Mouse (Mus musculus) MEL (cell line): ENCODE results near the gene Serpinh1. TPM values are rescaled to one million over a fixed set of nuclear protein-coding genes. Genes with fewer than 3 reads are reported as not detected.

Experiments used
- DNase-seq: peaks from one replicate; pipeline ENCODE4 v3.0.0; 2011; ENCODE audit warnings: low read depth, low spot score
- H3K27ac ChIP-seq: 2 replicates; pipeline ENCODE4 v1.5.1; 2012; ENCODE audit warnings: low read depth, mild to moderate bottlenecking, control low read depth, low read length, moderate library complexity; ENCODE audit not compliant: control insufficient read depth
- H3K27me3 ChIP-seq, 2 experiments: fragments of 150-350 bp in 1 of 2; sonication (generic) in 1 of 2; 2 replicates each; pipeline ENCODE4 v1.6.1; 2012; ENCODE audit warnings: low read length in 2 of 2, mild to moderate bottlenecking in 2 of 2, improper control_type of control experiment in 1 of 2, moderate library complexity in 1 of 2; ENCODE audit not compliant: insufficient read depth in 2 of 2, control insufficient read depth in 1 of 2
- H3K36me3 ChIP-seq, 2 experiments: 2 replicates each; pipeline ENCODE4 v1.6.1; 2012 to 2014; ENCODE audit warnings: low read length in 2 of 2, improper control_type of control experiment in 1 of 2, inconsistent platforms in 1 of 2, mild to moderate bottlenecking in 1 of 2; ENCODE audit not compliant: insufficient read depth in 2 of 2, control insufficient read depth in 1 of 2
- H3K4me1 ChIP-seq, 2 experiments: fragments of 150-350 bp in 1 of 2; sonication (generic) in 1 of 2; 2 replicates each; pipeline ENCODE4 v1.6.1; 2012; ENCODE audit warnings: low read length in 2 of 2, improper control_type of control experiment in 1 of 2, mild to moderate bottlenecking in 1 of 2; ENCODE audit not compliant: insufficient read depth in 2 of 2, control insufficient read depth in 1 of 2
- H3K4me3 ChIP-seq, 2 experiments: fragments of 150-350 bp in 1 of 2; sonication (generic) in 1 of 2; 2 replicates each; pipeline ENCODE4 v1.5.1; 2012; ENCODE audit warnings: low read depth in 2 of 2, low read length in 2 of 2, mild to moderate bottlenecking in 2 of 2, moderate library complexity in 2 of 2, control low read depth in 1 of 2, improper control_type of control experiment in 1 of 2; ENCODE audit not compliant: control insufficient read depth in 1 of 2, insufficient read depth in 1 of 2
- H3K79me2 ChIP-seq: 2 replicates; pipeline ENCODE4 v1.6.1; 2012; ENCODE audit warnings: mild to moderate bottlenecking, low read length, moderate library complexity; ENCODE audit not compliant: control insufficient read depth, poor library complexity, insufficient read depth
- H3K9ac ChIP-seq: 2 replicates; pipeline ENCODE4 v1.6.1; 2012; ENCODE audit warnings: low read depth, mild to moderate bottlenecking, control low read depth, low read length, moderate library complexity; ENCODE audit not compliant: control insufficient read depth, poor library complexity, severe bottlenecking
- H3K9me3 ChIP-seq: fragments of 150-350 bp; sonication (generic); replicated peaks from 2 replicates; pipeline ENCODE4 v1.6.1; 2012; ENCODE audit warnings: mild to moderate bottlenecking, low read length, improper control_type of control experiment, moderate library complexity; ENCODE audit not compliant: insufficient read depth
- CHD1 ChIP-seq: IDR thresholded peaks from 2 replicates; pipeline ENCODE4 v1.6.1; 2012; ENCODE audit warnings: low read depth, mild to moderate bottlenecking, inconsistent platforms, low read length, improper control_type of control experiment
- CHD2 ChIP-seq: IDR thresholded peaks from 2 replicates; pipeline ENCODE4 v1.6.1; 2011; ENCODE audit warnings: low read length, improper control_type of control experiment
- CTCF ChIP-seq, 3 experiments: IDR thresholded peaks in 2 of 3; conservative IDR thresholded peaks in 1 of 3; 2 replicates each; pipeline ENCODE4 v1.5.1; 2011 to 2012; ENCODE audit warnings: low read length in 3 of 3, low read depth in 2 of 3, mild to moderate bottlenecking in 2 of 3, improper control_type of control experiment in 1 of 3, inconsistent platforms in 1 of 3, mixed read lengths in 1 of 3, moderate library complexity in 1 of 3; ENCODE audit not compliant: control insufficient read depth in 1 of 3, insufficient read depth in 1 of 3, poor library complexity in 1 of 3, severe bottlenecking in 1 of 3
- E2F4 ChIP-seq: IDR thresholded peaks from 2 replicates; pipeline ENCODE4 v1.6.1; 2011; ENCODE audit warnings: low read depth, low read length, improper control_type of control experiment, borderline replicate concordance
- EP300 ChIP-seq, 2 experiments: IDR thresholded peaks; 2 replicates each; pipeline ENCODE4 v1.6.1; 2011; ENCODE audit warnings: improper control_type of control experiment in 2 of 2, low read length in 2 of 2, low read depth in 1 of 2, mild to moderate bottlenecking in 1 of 2
- ETS1 ChIP-seq: IDR thresholded peaks from 2 replicates; pipeline ENCODE4 v1.6.1; 2012; ENCODE audit warnings: low read depth, mild to moderate bottlenecking, inconsistent platforms, low read length, improper control_type of control experiment, moderate library complexity
- GABPA ChIP-seq: IDR thresholded peaks from 2 replicates; pipeline ENCODE4 v1.6.1; 2012; ENCODE audit warnings: low read depth, mild to moderate bottlenecking, inconsistent platforms, low read length, improper control_type of control experiment, moderate library complexity
- HCFC1 ChIP-seq: IDR thresholded peaks from 2 replicates; pipeline ENCODE4 v1.6.1; 2012; ENCODE audit warnings: low read depth, mild to moderate bottlenecking, inconsistent platforms, low read length, improper control_type of control experiment, moderate library complexity
- JUND ChIP-seq: IDR thresholded peaks from 2 replicates; pipeline ENCODE4 v1.6.1; 2011; ENCODE audit warnings: low read depth, mild to moderate bottlenecking, improper control_type of control experiment, low read length
- KAT2A ChIP-seq: conservative IDR thresholded peaks from 2 replicates; pipeline ENCODE4 v1.6.1; 2012; ENCODE audit warnings: low read depth, low read length, improper control_type of control experiment, inconsistent platforms
- MAX ChIP-seq: IDR thresholded peaks from 2 replicates; pipeline ENCODE4 v1.6.1; 2011; ENCODE audit warnings: low read length, improper control_type of control experiment
- MAZ ChIP-seq: IDR thresholded peaks from 2 replicates; pipeline ENCODE4 v1.6.1; 2012; ENCODE audit warnings: low read depth, mild to moderate bottlenecking, inconsistent platforms, low read length, improper control_type of control experiment
- MXI1 ChIP-seq: IDR thresholded peaks from 2 replicates; pipeline ENCODE4 v1.6.1; 2011; ENCODE audit warnings: mild to moderate bottlenecking, low read depth, low read length, improper control_type of control experiment
- MYB ChIP-seq: IDR thresholded peaks from 2 replicates; pipeline ENCODE4 v1.6.1; 2011; ENCODE audit warnings: mild to moderate bottlenecking, low read depth, low read length, improper control_type of control experiment
- MYC ChIP-seq: IDR thresholded peaks from 2 replicates; pipeline ENCODE4 v1.6.1; 2011; ENCODE audit warnings: low read depth, mild to moderate bottlenecking, low read length, improper control_type of control experiment, moderate library complexity
- NELFE ChIP-seq: IDR thresholded peaks from 2 replicates; pipeline ENCODE4 v1.6.1; 2011; ENCODE audit warnings: low read depth, low read length, improper control_type of control experiment
- POLR2AphosphoS2 ChIP-seq: IDR thresholded peaks from 2 replicates; pipeline ENCODE4 v1.6.1; 2011; ENCODE audit warnings: low read length, improper control_type of control experiment
- RCOR1 ChIP-seq: IDR thresholded peaks from 2 replicates; pipeline ENCODE4 v1.6.1; 2012; ENCODE audit warnings: low read depth, mild to moderate bottlenecking, inconsistent platforms, low read length, improper control_type of control experiment
- SIN3A ChIP-seq: IDR thresholded peaks from 2 replicates; pipeline ENCODE4 v1.6.1; 2012; ENCODE audit warnings: low read length, improper control_type of control experiment, inconsistent platforms
- TAL1 ChIP-seq: IDR thresholded peaks from 2 replicates; pipeline ENCODE4 v1.6.1; 2012; ENCODE audit warnings: mild to moderate bottlenecking, inconsistent platforms, low read length, moderate library complexity, mixed read lengths
- TCF12 ChIP-seq: IDR thresholded peaks from 2 replicates; pipeline ENCODE4 v1.6.1; 2014; ENCODE audit warnings: low read depth, mild to moderate bottlenecking, inconsistent platforms, low read length, improper control_type of control experiment, moderate library complexity
- USF1 ChIP-seq: IDR thresholded peaks from 2 replicates; pipeline ENCODE4 v1.6.1; 2014; ENCODE audit warnings: low read depth, mild to moderate bottlenecking, inconsistent platforms, low read length, improper control_type of control experiment, moderate library complexity
- polyA plus RNA-seq, 2 experiments: library from polyadenylated mRNA; stranded (reverse) in 1 of 2; unstranded in 1 of 2; fragments of >175 nt in 1 of 2; fragments of >200 nt in 1 of 2; gene quantifications; 2 replicates each; pipeline versions ENCODE4 v1.2.1 to v1.2.4; 2012; ENCODE audit warnings: low replicate concordance in 2 of 2, low read depth in 1 of 2; ENCODE audit not compliant: insufficient read length in 2 of 2, insufficient read depth in 1 of 2, missing spikeins in 1 of 2
- total RNA-seq: library from RNA; depleted of rRNA; stranded (reverse); fragments of 300-350 nt; gene quantifications from 2 replicates; pipeline ENCODE4 v1.2.3, GENCODE M21; 2012

Gene Serpinh1
- total and polyA plus RNA-seq, 3 experiments: not detected

DNA sequence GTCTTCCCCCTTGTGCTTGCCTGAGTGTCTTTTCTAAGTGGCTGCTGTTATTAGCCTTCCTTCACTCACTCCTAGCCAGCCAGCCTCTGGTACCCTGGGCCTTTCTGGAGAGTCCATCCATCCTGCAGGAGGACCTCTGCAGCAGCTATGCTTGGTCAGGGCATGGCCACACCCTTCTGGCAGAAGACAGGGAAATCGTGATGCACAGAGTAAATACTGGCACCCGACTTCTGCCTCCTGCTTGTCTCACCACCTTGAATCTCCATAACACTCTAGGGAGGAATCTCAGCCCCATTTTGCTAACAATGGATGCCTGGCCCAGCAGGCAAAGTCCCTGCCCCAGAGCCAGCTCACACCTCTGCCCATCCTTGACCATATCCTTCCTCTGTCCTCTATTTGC, 39.7 kb upstream of the Serpinh1 start:
- no peak for DNase-seq
- TF ChIP-seq CTCF (IDR thresholded peaks at IDR 0.05 in 2 of 3, conservative IDR thresholded peaks at IDR 0.05 in 1 of 3; ENCODE audit: control insufficient read depth in 1 of 3, insufficient read depth in 1 of 3, low read depth in 2 of 3, low read length in 3 of 3, poor library complexity in 1 of 3, severe bottlenecking in 1 of 3) (no peak), MAZ (no peak), MAX (no peak), GABPA (no peak), ETS1 (no peak), EP300 (IDR thresholded peaks at IDR 0.05; ENCODE audit: low read depth in 1 of 2, low read length in 2 of 2) (no peak)
- H3K27me3 ChIP-seq: peaks cover 5 to 13% of the 10 kb centered on the region in 2 experiments

DNA sequence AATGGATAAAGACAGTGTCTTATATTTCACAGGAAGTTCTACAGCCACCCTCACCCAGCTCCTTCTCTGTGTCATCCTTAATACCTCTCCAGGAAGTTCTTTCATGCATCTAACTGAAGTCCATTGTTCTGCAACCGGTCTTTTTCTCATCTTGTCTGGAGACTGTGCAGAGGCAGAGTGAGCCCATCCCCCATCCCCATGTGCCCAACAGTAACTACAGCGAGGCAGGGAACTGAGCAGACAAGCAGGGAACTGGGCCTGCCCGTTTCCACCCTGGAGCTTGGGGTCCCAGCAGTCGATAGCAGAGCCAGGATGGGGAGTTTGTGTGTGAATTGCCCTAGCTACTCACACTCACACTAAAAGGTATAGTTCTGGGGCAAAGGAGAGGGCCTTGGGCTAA, 37.5 kb upstream of the Serpinh1 start:
- TF ChIP-seq TCF12 (no peak), MYB (no peak), MAZ (no peak), TAL1 (no peak), SIN3A (no peak), MYC (no peak), CHD1 (no peak), RCOR1 (no peak), CHD2 (no peak), KAT2A (no peak), NELFE (no peak), CTCF (IDR thresholded peaks at IDR 0.05 in 2 of 3, conservative IDR thresholded peaks at IDR 0.05 in 1 of 3; ENCODE audit: control insufficient read depth in 1 of 3, insufficient read depth in 1 of 3, low read depth in 2 of 3, low read length in 3 of 3, poor library complexity in 1 of 3, severe bottlenecking in 1 of 3) (no peak), HCFC1 (no peak), MXI1 (no peak), USF1 (no peak), JUND (no peak), POLR2AphosphoS2 (no peak), E2F4 (no peak), EP300 (IDR thresholded peaks at IDR 0.05; ENCODE audit: low read depth in 1 of 2, low read length in 2 of 2) (no peak)
- no peak for DNase-seq

More for the DNA sequence above, 39.7 kb upstream of the Serpinh1 start:
- Histone ChIP-seq H3K4me3 (no peak overlapping the region), H3K9me3 (no peaks in the 10 kb centered on the region), H3K27ac (no peak overlapping the region), H3K4me1 (no peaks in the 10 kb centered on the region), H3K79me2 (no peaks in the 10 kb centered on the region), H3K36me3 (no peaks in the 10 kb centered on the region), H3K9ac (no peak overlapping the region)

More for the DNA sequence above, 37.5 kb upstream of the Serpinh1 start:
- H3K36me3 ChIP-seq: no peaks in the 10 kb centered on the region
- H3K9me3 ChIP-seq: no peaks in the 10 kb centered on the region
- no peak overlapping the region for H3K27ac ChIP-seq
- peaks cover 1 to 3% of the 10 kb centered on the region in 2 experiments; a peak in 3 of 4 replicates for H3K27me3 ChIP-seq
- H3K9ac ChIP-seq: no peak overlapping the region
- H3K4me3 ChIP-seq: no peak overlapping the region
- no peaks in the 10 kb centered on the region for H3K4me1 ChIP-seq
- no peaks in the 10 kb centered on the region for H3K79me2 ChIP-seq
